Mouse (Mus musculus): ENCODE results near the gene Cdc14b.
"Not testable (repeated sequence)": the region's sequence is repeated elsewhere in the genome, so short reads cannot be mapped to it uniquely, and the experiment has no call there.

Gene Cdc14b

GRCm38 (mm10) chr13:64286321-64286720 is 11.2 kb upstream of the Cdc14b start:
- in situ Hi-C loops (cut with MboI; ENCODE audit: low pct_unique_long_range_greater_than_20kb in 1 of 2, low sequenced_read_pairs in 2 of 2, unreplicated experiment in 1 of 2), result no loop called here

GRCm38 (mm10) chr13:64284676-64285075 is 9.6 kb upstream of the Cdc14b start:
- in situ Hi-C loops (cut with MboI; ENCODE audit: low pct_unique_long_range_greater_than_20kb in 1 of 2, low sequenced_read_pairs in 2 of 2, unreplicated experiment in 1 of 2), result no loop called here

- in situ Hi-C loops (cut with MboI; ENCODE audit: low pct_unique_long_range_greater_than_20kb in 1 of 2, low sequenced_read_pairs in 2 of 2, unreplicated experiment in 1 of 2), result no loop called here
Measured at GRCm38 (mm10) chr13:64280940-64281339, 5.8 kb upstream of the Cdc14b start.

- in situ Hi-C loops (cut with MboI; ENCODE audit: low pct_unique_long_range_greater_than_20kb in 1 of 2, low sequenced_read_pairs in 2 of 2, unreplicated experiment in 1 of 2), result no loop called here
Measured at GRCm38 (mm10) chr13:64275754-64276127, 651 bp upstream of the Cdc14b start.

- in situ Hi-C loops (cut with MboI; ENCODE audit: low pct_unique_long_range_greater_than_20kb in 1 of 2, low sequenced_read_pairs in 2 of 2, unreplicated experiment in 1 of 2), result no loop called here
Measured at GRCm38 (mm10) chr13:64273891-64274844, 922 bp downstream of the Cdc14b start.

- in situ Hi-C loops (cut with MboI; ENCODE audit: low pct_unique_long_range_greater_than_20kb in 1 of 2, low sequenced_read_pairs in 2 of 2, unreplicated experiment in 1 of 2), result no loop called here
Measured at GRCm38 (mm10) chr13:64273352-64273751, 1.7 kb downstream of the Cdc14b start.

GRCm38 (mm10) chr13:64268384-64268783 is 6.7 kb downstream of the Cdc14b start:
- in situ Hi-C loops (cut with MboI; ENCODE audit: low pct_unique_long_range_greater_than_20kb in 1 of 2, low sequenced_read_pairs in 2 of 2, unreplicated experiment in 1 of 2), result no loop called here

GRCm38 (mm10) chr13:64267151-64267550 is 7.9 kb downstream of the Cdc14b start:
- in situ Hi-C loops (cut with MboI; ENCODE audit: low pct_unique_long_range_greater_than_20kb in 1 of 2, low sequenced_read_pairs in 2 of 2, unreplicated experiment in 1 of 2), result no loop called here

- in situ Hi-C loops (cut with MboI; ENCODE audit: low pct_unique_long_range_greater_than_20kb in 1 of 2, low sequenced_read_pairs in 2 of 2, unreplicated experiment in 1 of 2), result no loop called here
Measured at GRCm38 (mm10) chr13:64264586-64264985, 10.5 kb downstream of the Cdc14b start.

- in situ Hi-C loops (cut with MboI; ENCODE audit: low pct_unique_long_range_greater_than_20kb in 1 of 2, low sequenced_read_pairs in 2 of 2, unreplicated experiment in 1 of 2), result no loop called here
Measured at GRCm38 (mm10) chr13:64259903-64260302, 15.2 kb downstream of the Cdc14b start.

- in situ Hi-C loops (cut with MboI; ENCODE audit: low pct_unique_long_range_greater_than_20kb in 1 of 2, low sequenced_read_pairs in 2 of 2, unreplicated experiment in 1 of 2), result no loop called here
Measured at GRCm38 (mm10) chr13:64258516-64258821, 16.6 kb downstream of the Cdc14b start.

GRCm38 (mm10) chr13:64257814-64258515 is 17.1 kb downstream of the Cdc14b start:
- in situ Hi-C loops (cut with MboI; ENCODE audit: low pct_unique_long_range_greater_than_20kb in 1 of 2, low sequenced_read_pairs in 2 of 2, unreplicated experiment in 1 of 2), result no loop called here

- in situ Hi-C loops (cut with MboI; ENCODE audit: low pct_unique_long_range_greater_than_20kb in 1 of 2, low sequenced_read_pairs in 2 of 2, unreplicated experiment in 1 of 2), result no loop called here
Measured at GRCm38 (mm10) chr13:64257010-64257813, 17.9 kb downstream of the Cdc14b start.

GRCm38 (mm10) chr13:64254185-64254584 is 20.9 kb downstream of the Cdc14b start:
- in situ Hi-C loops (cut with MboI; ENCODE audit: low pct_unique_long_range_greater_than_20kb in 1 of 2, low sequenced_read_pairs in 2 of 2, unreplicated experiment in 1 of 2), result not testable (repeated sequence)

GRCm38 (mm10) chr13:64253697-64254096 is 21.4 kb downstream of the Cdc14b start:
- in situ Hi-C loops (cut with MboI; ENCODE audit: low pct_unique_long_range_greater_than_20kb in 1 of 2, low sequenced_read_pairs in 2 of 2, unreplicated experiment in 1 of 2), result no loop called here

GRCm38 (mm10) chr13:64252147-64252546 is 22.9 kb downstream of the Cdc14b start:
- in situ Hi-C loops (cut with MboI; ENCODE audit: low pct_unique_long_range_greater_than_20kb in 1 of 2, low sequenced_read_pairs in 2 of 2, unreplicated experiment in 1 of 2), result no loop called here

- in situ Hi-C loops (cut with MboI; ENCODE audit: low pct_unique_long_range_greater_than_20kb in 1 of 2, low sequenced_read_pairs in 2 of 2, unreplicated experiment in 1 of 2), result no loop called here
Measured at GRCm38 (mm10) chr13:64250363-64250762, 24.7 kb downstream of the Cdc14b start.

- in situ Hi-C loops (cut with MboI; ENCODE audit: low pct_unique_long_range_greater_than_20kb in 1 of 2, low sequenced_read_pairs in 2 of 2, unreplicated experiment in 1 of 2), result no loop called here
Measured at GRCm38 (mm10) chr13:64248775-64249524, 26.1 kb downstream of the Cdc14b start.
